Mouse (Mus musculus) CH12.LX (cell line): ENCODE measurements around the gene Map3k9. TPM values are rescaled to one million over a fixed set of nuclear protein-coding genes. Genes with fewer than 3 reads are reported as not detected.

Source experiments
- DNase-seq: peaks from one replicate; pipeline ENCODE4 v3.0.0-alpha.2; 2013; ENCODE audit errors: extremely low read depth
- H3K27ac ChIP-seq: 2 replicates; pipeline ENCODE4 v1.5.1; 2012; ENCODE audit warnings: low read depth, mild to moderate bottlenecking, control low read depth, moderate library complexity; ENCODE audit not compliant: insufficient read depth
- H3K27me3 ChIP-seq: replicated peaks from 2 replicates; pipeline ENCODE3; 2012; ENCODE audit warnings: inconsistent platforms
- H3K36me3 ChIP-seq, 2 experiments: replicated peaks in 1 of 2; 2 replicates each; pipeline versions ENCODE3 to v1.6.1; 2012; ENCODE audit warnings: inconsistent platforms in 1 of 2, low read length in 1 of 2, mild to moderate bottlenecking in 1 of 2, mixed read lengths in 1 of 2, moderate library complexity in 1 of 2; ENCODE audit not compliant: control insufficient read depth in 1 of 2, insufficient read depth in 1 of 2
- H3K4me1 ChIP-seq, 2 experiments: 2 replicates each; pipeline ENCODE4 v1.6.1; 2012; ENCODE audit warnings: inconsistent platforms in 1 of 2, moderate library complexity in 1 of 2; ENCODE audit not compliant: insufficient read depth in 2 of 2, control insufficient read depth in 1 of 2
- H3K4me2 ChIP-seq: 2 replicates; pipeline ENCODE4 v1.6.1; 2012; ENCODE audit warnings: low read depth, mild to moderate bottlenecking, control low read depth; ENCODE audit not compliant: poor library complexity, insufficient read depth, severe bottlenecking
- H3K4me3 ChIP-seq, 3 experiments: fragments of 150-350 bp in 1 of 3; sonication (generic) in 1 of 3; replicated peaks in 1 of 3; 2 replicates each; pipeline versions ENCODE3 to v1.5.1; 2011 to 2012; ENCODE audit warnings: low read depth in 2 of 3, low read length in 2 of 3, mild to moderate bottlenecking in 2 of 3, moderate library complexity in 2 of 3, control low read depth in 1 of 3, improper control_type of control experiment in 1 of 3, inconsistent platforms in 1 of 3, mixed read lengths in 1 of 3; ENCODE audit not compliant: poor library complexity in 1 of 3
- H3K79me2 ChIP-seq: replicated peaks from 2 replicates; pipeline ENCODE4 v1.6.1; 2012; ENCODE audit warnings: mild to moderate bottlenecking, moderate library complexity; ENCODE audit not compliant: control insufficient read depth, poor library complexity, insufficient read depth, severe bottlenecking; ENCODE audit errors: extremely low read depth
- H3K9ac ChIP-seq: 2 replicates; pipeline ENCODE4 v1.6.1; 2012; ENCODE audit warnings: low read depth, mild to moderate bottlenecking, control low read depth, moderate library complexity; ENCODE audit not compliant: insufficient read depth
- H3K9me3 ChIP-seq: replicated peaks from 2 replicates; pipeline ENCODE3; 2012; ENCODE audit warnings: low read length, inconsistent platforms, mixed read lengths
- BHLHE40 ChIP-seq: IDR thresholded peaks from 2 replicates; pipeline ENCODE4 v1.6.1; 2011; ENCODE audit warnings: mild to moderate bottlenecking, low read depth, low read length, improper control_type of control experiment
- CHD2 ChIP-seq: IDR thresholded peaks from 2 replicates; pipeline ENCODE4 v1.6.1; 2011; ENCODE audit warnings: low read length, improper control_type of control experiment
- CTCF ChIP-seq, 2 experiments: IDR thresholded peaks in 1 of 2; conservative IDR thresholded peaks in 1 of 2; 2 replicates each; pipeline ENCODE4 v1.5.1; 2011 to 2012; ENCODE audit warnings: low read depth in 2 of 2, low read length in 2 of 2, improper control_type of control experiment in 1 of 2, inconsistent platforms in 1 of 2, mild to moderate bottlenecking in 1 of 2, moderate library complexity in 1 of 2
- ELF1 ChIP-seq: IDR thresholded peaks from 2 replicates; pipeline ENCODE4 v1.6.1; 2014; ENCODE audit warnings: low read depth, mild to moderate bottlenecking, inconsistent platforms, low read length, improper control_type of control experiment
- EP300 ChIP-seq: IDR thresholded peaks from 2 replicates; pipeline ENCODE4 v1.6.1; 2011; ENCODE audit warnings: low read length, improper control_type of control experiment
- ETS1 ChIP-seq: conservative IDR thresholded peaks from 2 replicates; pipeline ENCODE4 v1.6.1; 2012; ENCODE audit warnings: low read depth, mild to moderate bottlenecking, inconsistent platforms, low read length, improper control_type of control experiment, moderate library complexity
- HCFC1 ChIP-seq: IDR thresholded peaks from 2 replicates; pipeline ENCODE4 v1.6.1; 2012; ENCODE audit warnings: low read depth, mild to moderate bottlenecking, inconsistent platforms, low read length, improper control_type of control experiment
- IRF4 ChIP-seq: IDR thresholded peaks from 2 replicates; pipeline ENCODE4 v1.6.1; 2014; ENCODE audit warnings: low read depth, mild to moderate bottlenecking, inconsistent platforms, low read length, improper control_type of control experiment
- JUN ChIP-seq: IDR thresholded peaks from 2 replicates; pipeline ENCODE4 v1.6.1; 2011; ENCODE audit warnings: low read depth, mild to moderate bottlenecking, low read length, improper control_type of control experiment, moderate library complexity; ENCODE audit not compliant: insufficient read depth
- JUND ChIP-seq: conservative IDR thresholded peaks from 2 replicates; pipeline ENCODE4 v1.6.1; 2011; ENCODE audit warnings: low read depth, low read length, improper control_type of control experiment
- MAFK ChIP-seq: IDR thresholded peaks from 2 replicates; pipeline ENCODE4 v1.6.1; 2011; ENCODE audit warnings: low read length, improper control_type of control experiment; ENCODE audit not compliant: insufficient replicate concordance
- MAX ChIP-seq: IDR thresholded peaks from 2 replicates; pipeline ENCODE4 v1.6.1; 2011; ENCODE audit warnings: low read length, improper control_type of control experiment
- NELFE ChIP-seq: IDR thresholded peaks from 2 replicates; pipeline ENCODE4 v1.6.1; 2011; ENCODE audit warnings: low read depth, low read length, improper control_type of control experiment
- PAX5 ChIP-seq: IDR thresholded peaks from 2 replicates; pipeline ENCODE4 v1.6.1; 2012; ENCODE audit warnings: low read length, inconsistent platforms, mixed read lengths
- POLR2AphosphoS2 ChIP-seq: IDR thresholded peaks from 2 replicates; pipeline ENCODE4 v1.6.1; 2011; ENCODE audit warnings: low read depth, low read length, improper control_type of control experiment
- RAD21 ChIP-seq: IDR thresholded peaks from 2 replicates; pipeline ENCODE4 v1.6.1; 2011; ENCODE audit warnings: low read depth, mild to moderate bottlenecking, low read length, improper control_type of control experiment, moderate library complexity
- RCOR1 ChIP-seq: conservative IDR thresholded peaks from 2 replicates; pipeline ENCODE4 v1.6.1; 2012; ENCODE audit warnings: low read depth, mild to moderate bottlenecking, inconsistent platforms, low read length, improper control_type of control experiment
- SMC3 ChIP-seq: IDR thresholded peaks from 2 replicates; pipeline ENCODE4 v1.6.1; 2011; ENCODE audit warnings: low read depth, low read length, improper control_type of control experiment
- TBP ChIP-seq: conservative IDR thresholded peaks from 2 replicates; pipeline ENCODE4 v1.6.1; 2011; ENCODE audit warnings: low read depth, low read length, improper control_type of control experiment
- TCF12 ChIP-seq: IDR thresholded peaks from 2 replicates; pipeline ENCODE4 v1.6.1; 2014; ENCODE audit warnings: low read depth, mild to moderate bottlenecking, inconsistent platforms, low read length, improper control_type of control experiment
- ZC3H11A ChIP-seq: IDR thresholded peaks from 2 replicates; pipeline ENCODE4 v1.6.1; 2012; ENCODE audit warnings: low read depth, mild to moderate bottlenecking, inconsistent platforms, low read length, improper control_type of control experiment
- dilution Hi-C: fragments of 300-500 bp; cut with MboI; formaldehyde crosslinking; loops from 2 replicates; pipeline ENCODE4 v1.14.3; 2020; ENCODE audit warnings: low sequenced_read_pairs; ENCODE audit not compliant: extremely low pct_unique_long_range_greater_than_20kb, extremely low pct_ligation_motif_present
- in situ Hi-C: fragments of 300-500 bp; cut with MboI; formaldehyde crosslinking; loops from 3 replicates; pipeline ENCODE4 v1.14.3; 2019; ENCODE audit warnings: low sequenced_read_pairs, low pct_ligation_motif_present, low pct_unique_long_range_greater_than_20kb, mixed read lengths
- polyA plus RNA-seq: library from polyadenylated mRNA; unstranded; fragments of >175 nt; gene quantifications from 2 replicates; pipeline ENCODE4 v1.2.1, GENCODE M21; 2012; ENCODE audit warnings: low read depth; ENCODE audit not compliant: insufficient read length
- total RNA-seq, 2 experiments: library from RNA; depleted of rRNA; stranded (reverse); fragments of 300-350 nt in 1 of 2; fragments of >200 nt in 1 of 2; gene quantifications; 2 replicates each; pipeline ENCODE4 v1.2.3; 2012 to 2014

Map3k9 gene
- total and polyA plus RNA-seq, 3 experiments, result 0.13 to 0.38 TPM; not detected in 1

DNA sequence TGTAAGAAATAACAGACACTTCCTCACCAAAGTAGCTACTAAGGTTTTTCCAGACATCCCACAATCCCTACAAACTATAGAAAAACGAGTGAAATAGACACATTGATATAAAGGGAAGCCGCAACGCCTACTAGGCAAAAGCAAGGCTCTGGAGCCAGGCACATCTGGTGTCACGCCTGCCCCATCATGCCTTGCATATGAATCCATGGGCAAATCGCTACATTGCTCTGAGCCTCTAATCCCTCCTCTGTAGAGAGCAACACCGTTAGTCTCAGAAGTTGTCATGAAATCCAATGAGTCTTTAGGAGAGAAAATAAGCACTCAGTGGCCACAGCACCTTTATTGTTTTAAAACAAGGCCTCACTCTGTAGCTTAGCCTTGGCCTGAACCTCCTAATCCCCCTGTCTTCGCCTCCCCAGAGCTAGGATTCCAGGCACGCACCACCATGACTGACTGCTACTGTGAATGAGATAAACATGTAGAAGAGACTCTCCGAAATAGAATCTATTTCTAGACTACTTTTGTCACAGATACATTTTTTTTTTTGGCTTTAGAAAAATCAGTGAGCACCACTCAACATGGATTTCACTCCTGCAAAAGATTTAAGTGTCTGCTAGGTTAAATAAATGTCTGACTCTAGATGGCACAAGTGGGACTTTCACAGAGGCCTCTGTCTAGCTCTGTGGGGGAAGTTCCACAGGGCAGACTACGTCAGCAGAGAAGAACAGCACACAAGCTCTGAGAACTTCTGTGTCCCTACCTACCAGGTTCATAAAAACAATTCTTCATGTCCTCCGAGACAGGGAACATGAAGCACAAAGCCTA, 45.5 kb downstream of the Map3k9 start:
- dilution Hi-C loops (no loop called here), in situ Hi-C loops (loop anchor here (10.0 kb wide), 1 partner anchor 49 kb away; the partner anchor contains the start of gene Map3k9)
- no peaks in the 10 kb centered on the region for H3K9me3 ChIP-seq

DNA sequence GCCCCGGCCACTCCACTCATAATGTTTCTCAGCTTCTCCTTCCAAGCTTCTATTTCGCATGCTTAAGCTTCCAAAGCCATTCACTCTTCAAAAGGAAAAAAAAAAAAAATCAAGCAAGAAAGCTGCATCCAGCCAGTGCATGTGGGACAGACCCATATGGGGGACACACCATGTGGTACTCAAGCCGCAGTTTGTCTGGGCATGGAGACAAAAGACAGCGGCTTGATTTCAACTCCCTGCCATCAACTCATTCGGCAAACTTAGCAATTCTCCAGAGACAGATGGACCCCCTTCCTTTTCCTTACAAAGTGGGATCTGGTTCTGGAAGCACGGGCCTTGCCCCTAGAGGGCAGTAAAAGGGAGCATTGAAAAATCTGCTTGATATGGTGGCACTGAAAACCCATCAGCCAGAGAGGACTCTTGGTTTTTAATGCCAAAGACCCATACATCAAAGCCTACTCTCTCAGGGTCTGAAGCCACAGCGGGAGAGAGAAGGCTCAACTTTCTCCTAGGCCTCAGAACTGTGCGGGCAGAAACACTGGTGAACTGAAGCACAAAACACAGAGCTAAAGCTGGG, 54.6 kb downstream of the Map3k9 start:
- Histone ChIP-seq H3K4me3 (no peak overlapping the region), H3K36me3 (no peaks in the 10 kb centered on the region), H3K4me1 (peaks cover 0 to 8% of the 10 kb centered on the region in 2 experiments; a peak in 2 of 4 replicates), H3K9ac (no peak overlapping the region), H3K4me2 (no peak overlapping the region), H3K27me3 (no peaks in the 10 kb centered on the region), H3K9me3 (no peaks in the 10 kb centered on the region), H3K27ac (no peak overlapping the region), H3K79me2 (no peaks in the 10 kb centered on the region)
- dilution Hi-C loops (no loop called here), in situ Hi-C loops (no loop called here)
- TF ChIP-seq BHLHE40 (no peak), RAD21 (peak; percentile 31), SMC3 (peak; percentile 31), CTCF (conservative IDR thresholded peaks at IDR 0.05 in 1 of 2, IDR thresholded peaks at IDR 0.05 in 1 of 2; ENCODE audit: low read depth in 2 of 2, low read length in 2 of 2) (peak in 1 of 2 experiments; percentile 54; a peak in 2 of 4 replicates), RCOR1 (no peak)
- DNase-seq, result no peak

More for the DNA sequence above, 45.5 kb downstream of the Map3k9 start:
- TF ChIP-seq IRF4 (no peak), ETS1 (no peak), CTCF (conservative IDR thresholded peaks at IDR 0.05 in 1 of 2, IDR thresholded peaks at IDR 0.05 in 1 of 2; ENCODE audit: low read depth in 2 of 2, low read length in 2 of 2) (peak in 1 of 2 experiments; percentile 49; a peak in 2 of 4 replicates), EP300 (no peak), MAFK (no peak), ELF1 (no peak), MAX (no peak), JUN (no peak), HCFC1 (no peak), TBP (no peak), PAX5 (no peak), RAD21 (peak; percentile 41), CHD2 (no peak), TCF12 (no peak), JUND (no peak), ZC3H11A (no peak), SMC3 (peak; percentile 49), POLR2AphosphoS2 (no peak), NELFE (no peak)
- H3K27me3 ChIP-seq, result no peaks in the 10 kb centered on the region
- no peaks in the 10 kb centered on the region for H3K36me3 ChIP-seq
- no peaks in the 10 kb centered on the region for H3K79me2 ChIP-seq
- H3K4me2 ChIP-seq, result no peak overlapping the region
- H3K9ac ChIP-seq, result no peak overlapping the region
- H3K27ac ChIP-seq, result no peak overlapping the region
- no peak overlapping the region for H3K4me3 ChIP-seq
- DNase-seq, result no peak
- H3K4me1 ChIP-seq, result peaks cover 0 to 13% of the 10 kb centered on the region in 2 experiments; a peak in 2 of 4 replicates
